Mouse (Mus musculus): ENCODE measurements around the gene Ddx31.

- no peak for TF ChIP-seq CTCF (IDR thresholded peaks at IDR 0.05; ENCODE audit: control insufficient read depth, insufficient read depth, insufficient read length)
- no peak for TF ChIP-seq USF1 (IDR thresholded peaks at IDR 0.05; ENCODE audit: low read depth)
- no peak for TF ChIP-seq MAX (IDR thresholded peaks at IDR 0.05)
These were observed 53.3 kb downstream of the Ddx31 start for GRCm38 (mm10) chr2:28893526-28893925.
